Mouse (Mus musculus): ENCODE measurements around the gene F830045P16Rik. TPM values are rescaled to one million over a fixed set of nuclear protein-coding genes. Genes with fewer than 3 reads are reported as not detected.

Gene F830045P16Rik
- total and polyA plus RNA-seq, 2 experiments from 2014 or later = not detected

GRCm38 (mm10) chr2:129413488-129413887, 122.9 kb downstream of the F830045P16Rik start:
- H3K36me3 ChIP-seq (ENCODE audit: insufficient read depth, low read length) = no peaks in the 10 kb centered on the region
- H3K4me3 ChIP-seq (ENCODE audit: low read length) = no peak overlapping the region
- TF ChIP-seq CTCF (IDR thresholded peaks at IDR 0.05; ENCODE audit: low read depth) = no peak
- H3K27ac ChIP-seq = no peak overlapping the region
- ATAC-seq = no peak
- WGBS = 70% methylated on average over 6 of the region's 6 CpGs
- no peak overlapping the region for H3K9ac ChIP-seq (replicated peaks; ENCODE audit: low read length)
- H3K4me1 ChIP-seq (ENCODE audit: insufficient read depth, low read length) = no peaks in the 10 kb centered on the region
- H3K4me2 ChIP-seq (ENCODE audit: low read depth, low read length) = no peak overlapping the region
- no peaks in the 10 kb centered on the region for H3K9me3 ChIP-seq (ENCODE audit: low read length)
- no peaks in the 10 kb centered on the region for H3K27me3 ChIP-seq (ENCODE audit: insufficient read depth, low read length)
- no peak for DNase-seq (ENCODE audit: low spot score)

- Histone ChIP-seq H3K4me1 (ENCODE audit: insufficient read depth, low read length) (no peaks in the 10 kb centered on the region), H3K36me3 (ENCODE audit: insufficient read depth, low read length) (no peaks in the 10 kb centered on the region), H3K9ac (replicated peaks; ENCODE audit: low read length) (no peak overlapping the region), H3K4me2 (ENCODE audit: low read depth, low read length) (no peak overlapping the region), H3K9me3 (ENCODE audit: low read length) (no peaks in the 10 kb centered on the region), H3K27me3 (ENCODE audit: insufficient read depth, low read length) (no peaks in the 10 kb centered on the region), H3K27ac (no peak overlapping the region), H3K4me3 (ENCODE audit: low read length) (no peak overlapping the region)
- 80% methylated on average over 3 of the region's 3 CpGs for WGBS
- DNase-seq (ENCODE audit: low spot score) = no peak
- no peak for TF ChIP-seq CTCF (IDR thresholded peaks at IDR 0.05; ENCODE audit: low read depth)
- no peak for ATAC-seq
Measured at GRCm38 (mm10) chr2:129411651-129412050, 124.8 kb downstream of the F830045P16Rik start.

- DNase-seq (ENCODE audit: low spot score) = no peak
- no peak overlapping the region for H3K4me2 ChIP-seq (ENCODE audit: low read depth, low read length)
- 94% methylated on average over 7 of the region's 7 CpGs for WGBS
- no peak overlapping the region for H3K9ac ChIP-seq (replicated peaks; ENCODE audit: low read length)
- H3K4me1 ChIP-seq (ENCODE audit: insufficient read depth, low read length) = no peaks in the 10 kb centered on the region
- H3K36me3 ChIP-seq (ENCODE audit: insufficient read depth, low read length) = no peaks in the 10 kb centered on the region
- no peaks in the 10 kb centered on the region for H3K9me3 ChIP-seq (ENCODE audit: low read length)
- no peaks in the 10 kb centered on the region for H3K27me3 ChIP-seq (ENCODE audit: insufficient read depth, low read length)
- H3K4me3 ChIP-seq (ENCODE audit: low read length) = no peak overlapping the region
- H3K27ac ChIP-seq = no peak overlapping the region
- no peak for TF ChIP-seq CTCF (IDR thresholded peaks at IDR 0.05; ENCODE audit: low read depth)
- ATAC-seq = no peak
Measured at GRCm38 (mm10) chr2:129410344-129410743, 126.1 kb downstream of the F830045P16Rik start.

GRCm38 (mm10) chr2:129408476-129408875, 127.9 kb downstream of the F830045P16Rik start:
- Histone ChIP-seq H3K27ac (no peak overlapping the region), H3K9ac (replicated peaks; ENCODE audit: low read length) (no peak overlapping the region), H3K4me2 (ENCODE audit: low read depth, low read length) (no peak overlapping the region), H3K4me3 (ENCODE audit: low read length) (no peak overlapping the region), H3K36me3 (ENCODE audit: insufficient read depth, low read length) (no peaks in the 10 kb centered on the region), H3K4me1 (ENCODE audit: insufficient read depth, low read length) (no peaks in the 10 kb centered on the region), H3K27me3 (ENCODE audit: insufficient read depth, low read length) (no peaks in the 10 kb centered on the region), H3K9me3 (ENCODE audit: low read length) (no peaks in the 10 kb centered on the region)
- peak; percentile 86 for TF ChIP-seq CTCF (IDR thresholded peaks at IDR 0.05; ENCODE audit: low read depth)
- peak; percentile 88 for DNase-seq (ENCODE audit: low spot score)
- 20% methylated on average over 18 of the region's 18 CpGs for WGBS
- ATAC-seq = peak; percentile 70; the same call in 1 of the 2 replicates

Other genes starting within 250 kb of the F830045P16Rik start
- 9.2 and 9.7 TPM in 2 replicates for gene Ckap2l, start 239.4 kb downstream of the F830045P16Rik start, total RNA-seq (2014; rRNA removed)
- gene Ckap2l, start 239.4 kb downstream of the F830045P16Rik start, polyA plus RNA-seq (2015; fragmentation: Nextera tagmentation; extraction: Ambion mirVana) = 8.9 and 12.0 TPM in 2 replicates
- gene Il1a, start 226.6 kb downstream of the F830045P16Rik start, total RNA-seq (2014; rRNA removed) = not detected in 2 replicates
- 0.23 and 0.25 TPM in 2 replicates for gene Il1a, start 226.6 kb downstream of the F830045P16Rik start, polyA plus RNA-seq (2015; fragmentation: Nextera tagmentation; extraction: Ambion mirVana)
- gene Il1b, start 165.5 kb downstream of the F830045P16Rik start, total RNA-seq (2014; rRNA removed) = 0.21 and 1.2 TPM in 2 replicates
- gene Il1b, start 165.5 kb downstream of the F830045P16Rik start, polyA plus RNA-seq (2015; fragmentation: Nextera tagmentation; extraction: Ambion mirVana) = 0.13 TPM in 1 of 2 replicates, not detected in the other
- 87.7 and 135 TPM in 2 replicates for gene Sirpa, start 56.2 kb upstream of the F830045P16Rik start, total RNA-seq (2014; rRNA removed)
- gene Sirpa, start 56.2 kb upstream of the F830045P16Rik start, polyA plus RNA-seq (2015; fragmentation: Nextera tagmentation; extraction: Ambion mirVana) = 35.8 and 37.1 TPM in 2 replicates
- gene Pdyn, start 163.2 kb upstream of the F830045P16Rik start, total RNA-seq (2014; rRNA removed) = 6.8 and 8.2 TPM in 2 replicates
- gene Pdyn, start 163.2 kb upstream of the F830045P16Rik start, polyA plus RNA-seq (2015; fragmentation: Nextera tagmentation; extraction: Ambion mirVana) = 16.8 and 19.9 TPM in 2 replicates